Mouse (Mus musculus): ENCODE data around the gene Dhx15.

The Dhx15 gene

DNA sequence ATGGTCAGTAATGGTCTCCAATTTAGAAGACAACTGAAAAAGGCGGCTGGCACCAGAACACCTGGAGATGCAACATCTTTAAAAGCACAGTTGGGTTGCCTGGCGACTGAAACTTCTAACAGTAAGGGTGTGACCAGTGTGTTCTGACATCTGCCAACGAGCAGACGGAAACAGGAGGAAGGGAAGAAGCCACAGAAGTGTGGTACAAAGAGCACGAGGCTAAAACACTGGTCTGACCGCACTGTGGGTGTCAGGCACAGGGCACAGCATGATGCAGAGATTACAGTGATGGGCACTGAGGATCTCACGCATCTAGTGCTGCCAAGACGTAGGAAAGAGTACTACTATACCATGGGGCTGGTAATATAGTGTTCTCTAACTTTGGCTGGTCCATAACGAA lies 48.4 kb downstream of the Dhx15 start:
- no peak for DNase-seq

- DNase-seq, result no peak
Observed at GRCm38 (mm10) chr5:52138819-52139218, 51.5 kb downstream of the Dhx15 start.

DNA sequence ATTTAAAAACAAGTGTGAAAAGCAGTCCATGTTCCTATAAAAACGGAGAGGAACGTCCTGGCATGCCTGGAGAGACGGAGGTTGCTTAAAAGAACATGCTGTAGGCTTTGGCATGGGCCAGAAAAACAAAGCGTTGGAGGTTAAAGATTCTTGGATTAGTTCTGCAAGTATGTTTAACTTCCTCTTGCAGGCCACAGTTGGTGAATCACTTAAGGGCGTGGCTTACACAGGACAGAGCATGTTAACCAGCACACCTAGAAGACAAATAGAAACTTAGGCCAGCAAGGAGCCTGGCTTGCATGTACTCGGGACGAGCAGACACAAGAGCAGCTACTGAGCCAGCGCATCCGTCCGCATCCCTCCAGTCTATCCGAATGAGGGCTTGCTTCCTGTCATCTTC lies 52.2 kb downstream of the Dhx15 start:
- DNase-seq, result peak; percentile 10

DNA sequence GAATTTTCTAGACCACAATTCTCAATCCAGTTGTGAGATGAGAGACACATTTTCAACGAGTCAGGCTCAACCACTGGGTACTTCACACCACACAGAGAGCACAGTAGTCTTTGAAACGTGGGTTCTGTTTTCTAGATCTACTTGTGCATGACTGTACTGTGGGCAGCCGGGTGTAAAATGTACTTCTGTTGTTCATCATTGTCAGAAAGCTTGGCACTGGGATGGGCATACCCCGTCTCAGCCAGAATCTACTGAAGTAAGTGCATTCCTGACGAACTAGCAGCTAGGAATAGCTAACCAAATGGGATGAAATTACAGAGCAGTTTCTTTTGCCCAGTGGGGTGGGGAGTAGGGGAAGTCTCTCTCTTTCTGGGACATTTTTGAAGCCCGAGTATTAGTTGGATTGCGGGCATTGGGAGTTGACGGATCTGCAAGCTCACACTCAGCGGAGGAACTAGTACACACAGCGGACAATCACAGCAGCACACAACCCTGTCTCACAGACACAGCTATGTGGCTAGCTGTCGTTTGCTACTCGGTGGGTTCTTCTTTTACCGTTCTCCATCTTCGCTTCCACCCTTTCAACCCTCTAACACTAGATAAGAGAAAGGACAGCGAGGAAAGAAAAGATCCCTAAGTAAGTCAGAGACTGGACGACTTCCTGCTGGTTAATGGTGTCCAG lies 54.7 kb downstream of the Dhx15 start:
- peak; percentile 17 for DNase-seq

DNA sequence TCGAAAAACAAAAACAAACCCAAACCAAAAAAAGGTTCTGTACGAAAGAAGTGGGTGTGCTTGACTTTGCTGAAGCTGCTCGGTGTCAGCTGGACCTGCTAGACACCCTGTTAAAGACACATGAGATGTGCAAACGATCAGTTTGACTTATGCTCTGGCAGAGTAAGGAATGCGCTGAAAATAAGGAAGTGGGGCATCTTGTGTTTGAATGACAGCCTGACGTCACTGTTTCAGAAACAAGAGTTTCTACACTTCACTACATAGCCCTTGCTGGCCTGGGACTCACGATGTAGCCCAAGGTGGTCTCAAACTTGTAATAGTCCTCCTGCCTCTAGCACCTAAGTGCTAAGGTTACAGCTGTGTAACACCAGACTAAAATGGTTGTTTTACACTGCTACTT lies 57.5 kb downstream of the Dhx15 start:
- no peak for DNase-seq

DNA sequence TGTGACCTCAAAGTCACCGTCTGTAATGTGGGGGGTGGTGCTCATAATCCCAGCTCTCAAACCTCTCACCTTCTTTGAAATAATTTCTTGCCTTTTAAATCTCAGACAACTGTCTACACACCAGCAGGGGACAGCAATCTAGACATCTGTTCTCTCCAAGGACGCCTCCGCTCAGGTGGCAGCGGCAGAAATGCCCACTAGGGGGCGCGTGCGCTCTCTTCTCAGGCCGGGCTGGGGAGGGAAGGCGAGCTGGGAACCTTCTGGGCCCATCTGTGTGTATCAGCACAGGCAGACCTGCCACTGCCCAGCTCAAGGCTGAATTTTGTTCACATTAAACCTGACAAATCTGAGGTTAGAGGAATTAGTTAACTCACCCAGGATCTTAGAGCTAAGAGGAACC lies 58.2 kb downstream of the Dhx15 start:
- peak; percentile 19 for DNase-seq

DNA sequence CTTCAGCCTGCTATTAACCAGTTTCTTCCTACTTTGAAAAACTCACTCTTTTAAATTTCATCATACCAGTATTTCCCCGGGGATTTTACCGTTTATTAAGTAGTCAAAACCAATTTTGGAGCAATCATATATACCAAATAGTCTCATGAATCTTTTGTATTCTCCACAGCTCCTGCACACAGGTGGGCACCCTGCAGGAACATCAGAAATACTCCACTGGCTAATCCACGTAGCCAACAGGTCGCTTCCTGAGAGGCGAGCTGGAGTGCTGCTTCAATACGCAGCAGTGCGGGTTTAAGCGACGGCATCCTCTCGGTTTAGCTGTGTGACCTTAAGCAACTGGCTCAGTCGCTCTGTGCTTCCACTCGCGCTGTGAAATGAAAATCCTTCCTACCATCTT lies 58.9 kb downstream of the Dhx15 start:
- DNase-seq, result no peak

GRCm38 (mm10) chr5:52130496-52130895 lies 59.8 kb downstream of the Dhx15 start:
- DNase-seq, result no peak

GRCm38 (mm10) chr5:52126263-52126662 lies 64.1 kb downstream of the Dhx15 start:
- DNase-seq, result no peak

DNA sequence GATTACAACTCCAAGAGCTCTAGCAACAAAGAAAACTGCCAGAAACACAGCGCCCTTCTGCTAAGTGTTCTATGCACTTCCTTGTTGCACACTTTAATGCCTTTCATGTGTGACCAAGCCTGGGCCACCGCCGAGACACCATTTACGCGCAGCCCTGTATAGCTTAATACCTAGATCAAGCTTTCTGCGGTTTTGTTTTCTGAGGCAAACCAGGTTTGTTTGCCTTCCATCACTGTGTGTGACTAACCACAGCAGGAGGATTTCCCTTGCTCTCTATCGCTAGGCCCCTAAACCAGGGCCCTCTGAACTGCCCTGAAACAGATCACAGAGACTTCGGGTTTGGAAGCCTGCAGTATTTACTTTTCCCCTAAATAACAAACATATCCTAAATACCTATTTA lies 64.5 kb downstream of the Dhx15 start:
- no peak for DNase-seq

- no peak for DNase-seq
Observed at GRCm38 (mm10) chr5:52122146-52122545, 68.2 kb downstream of the Dhx15 start.

GRCm38 (mm10) chr5:52119822-52120221 lies 70.5 kb downstream of the Dhx15 start:
- DNase-seq, result no peak

GRCm38 (mm10) chr5:52119192-52119591 lies 71.1 kb downstream of the Dhx15 start:
- DNase-seq, result no peak

DNA sequence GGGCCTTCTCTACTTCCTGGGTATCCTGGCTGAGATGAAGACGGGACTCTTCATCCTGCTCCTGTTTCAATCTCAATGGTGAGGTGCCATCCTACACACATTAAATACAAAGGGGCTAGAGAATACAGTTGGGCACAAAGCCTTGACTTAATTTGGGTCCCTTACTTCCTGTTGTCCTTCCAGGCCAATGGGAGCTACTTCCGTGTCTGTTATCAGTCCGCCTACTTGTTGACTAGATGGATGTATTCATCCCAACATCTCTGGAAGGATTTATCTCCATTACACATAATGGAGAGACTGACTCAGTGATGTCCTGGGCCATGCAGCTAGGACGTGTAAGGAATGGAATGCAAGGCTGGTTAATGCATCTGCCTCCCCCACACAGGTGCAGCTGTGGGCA lies 72.5 kb downstream of the Dhx15 start:
- DNase-seq, result no peak

- DNase-seq, result no peak
Observed at GRCm38 (mm10) chr5:52116404-52116803, 73.9 kb downstream of the Dhx15 start.

GRCm38 (mm10) chr5:52115821-52116317 lies 74.4 kb downstream of the Dhx15 start:
- peak; percentile 91 for DNase-seq

DNA sequence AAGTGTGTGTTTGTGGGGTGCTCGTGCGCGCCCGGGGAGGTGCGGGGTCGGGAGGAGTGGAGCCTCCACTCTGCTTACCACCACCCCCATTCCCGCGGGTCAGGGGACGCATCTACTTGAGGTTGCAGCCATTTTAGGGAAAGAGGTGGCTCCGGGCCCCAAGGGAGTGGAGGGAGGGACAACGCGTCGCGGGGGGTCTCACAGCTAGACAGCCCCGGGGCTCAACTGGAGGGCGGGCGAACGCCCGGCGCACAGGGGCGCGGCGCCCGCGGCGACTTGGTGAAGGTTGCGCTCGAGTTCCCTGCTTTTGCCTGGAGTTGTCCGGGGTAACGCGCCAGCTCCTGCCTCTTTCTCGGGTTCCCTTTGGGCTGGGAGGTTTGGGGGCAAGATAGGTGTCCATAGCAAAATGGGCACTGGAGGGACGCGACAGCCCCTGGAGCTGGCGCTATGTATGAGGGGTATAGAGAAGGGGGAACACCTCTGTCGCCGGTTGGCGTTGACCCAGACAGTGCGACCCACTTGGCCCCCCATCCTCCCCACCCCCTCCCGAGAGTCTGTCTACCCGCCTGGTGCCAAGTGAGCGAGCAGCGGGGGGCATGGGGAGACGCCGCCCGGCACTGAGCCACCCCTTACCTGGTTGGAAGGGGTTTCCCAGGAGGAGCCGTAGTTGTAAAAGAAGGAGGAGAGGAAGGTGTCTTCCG lies 75.4 kb downstream of the Dhx15 start:
- peak; percentile 37 for DNase-seq

DNA sequence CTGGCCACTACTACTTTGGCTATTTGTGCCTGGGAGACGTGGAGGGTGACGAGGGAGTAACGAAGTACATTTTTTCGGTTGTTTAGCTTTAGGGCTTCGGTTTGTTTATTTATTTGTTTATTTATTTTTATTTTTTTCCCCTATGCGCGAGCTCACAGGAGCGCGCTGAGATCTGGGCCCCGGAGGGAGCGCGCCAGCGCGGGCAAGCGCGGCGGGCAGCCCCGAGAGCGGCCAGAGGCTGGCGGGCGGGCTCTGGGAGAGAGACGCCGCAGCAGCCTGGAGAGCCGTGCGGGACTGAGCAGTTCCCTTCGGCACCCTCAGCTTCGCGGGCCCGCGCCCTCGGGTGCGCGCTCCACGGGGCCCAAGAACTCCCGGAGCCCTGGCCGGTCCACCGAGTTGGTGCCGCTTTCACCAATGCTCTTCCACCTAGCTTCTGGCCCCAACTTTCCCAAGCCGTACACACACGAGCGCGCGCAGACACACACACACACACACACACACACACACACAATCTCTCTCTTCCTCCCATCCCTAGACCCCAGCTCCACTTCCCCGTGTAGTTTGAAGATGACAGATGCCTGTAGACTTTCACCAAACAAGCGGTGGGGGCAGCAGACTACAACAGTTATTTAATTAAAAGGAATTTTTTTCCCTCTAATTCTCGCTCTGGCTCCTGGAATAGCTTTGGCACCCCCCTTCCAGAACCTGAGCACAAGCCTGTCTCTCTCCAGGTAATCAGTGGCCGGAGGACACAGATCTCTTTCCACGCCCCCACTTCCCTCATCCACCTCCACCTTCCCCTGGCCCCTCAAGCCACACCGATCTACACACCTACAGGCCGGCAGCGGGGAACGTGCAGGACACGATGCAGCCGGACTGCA lies 76.2 kb downstream of the Dhx15 start:
- DNase-seq, result peak; percentile 68

- DNase-seq, result peak; percentile 51
Observed at GRCm38 (mm10) chr5:52112953-52113841, 77.1 kb downstream of the Dhx15 start.

GRCm38 (mm10) chr5:52112191-52112760 lies 78.0 kb downstream of the Dhx15 start:
- DNase-seq, result no peak

- DNase-seq, result peak; percentile 63
Observed at GRCm38 (mm10) chr5:52110808-52111663, 79.3 kb downstream of the Dhx15 start.
